Mouse (Mus musculus) cerebellum, adult 9-11 months (tissue): Measurements from ENCODE around the gene Runx2.
A peak's percentile ranks its signal among the peaks of the same experiment; 100 is the strongest.

Source experiments
- DNase-seq: peaks from one replicate; pipeline ENCODE4 v3.0.0; 2022

The Runx2 gene

DNA sequence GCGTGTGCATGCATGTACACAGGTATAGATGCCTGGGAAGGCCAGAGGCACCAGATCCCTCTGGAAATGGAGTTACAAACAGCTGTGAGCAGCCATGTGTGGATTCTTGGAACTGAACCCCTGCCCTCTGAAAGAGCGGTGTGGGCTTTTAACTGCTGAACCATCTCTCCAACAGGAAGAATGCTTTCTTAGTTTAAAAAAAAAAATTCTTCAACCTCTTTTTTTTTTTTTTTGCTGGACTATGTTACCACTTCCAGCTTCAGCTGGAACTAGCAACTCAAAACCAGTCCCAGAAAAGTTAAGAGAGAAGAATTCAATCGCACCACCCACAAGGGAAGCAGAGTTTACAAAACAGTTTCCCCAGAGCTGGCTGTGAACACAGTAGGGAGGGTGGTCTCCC, 295.2 kb downstream of the Runx2 start:
- DNase-seq = no peak

DNA sequence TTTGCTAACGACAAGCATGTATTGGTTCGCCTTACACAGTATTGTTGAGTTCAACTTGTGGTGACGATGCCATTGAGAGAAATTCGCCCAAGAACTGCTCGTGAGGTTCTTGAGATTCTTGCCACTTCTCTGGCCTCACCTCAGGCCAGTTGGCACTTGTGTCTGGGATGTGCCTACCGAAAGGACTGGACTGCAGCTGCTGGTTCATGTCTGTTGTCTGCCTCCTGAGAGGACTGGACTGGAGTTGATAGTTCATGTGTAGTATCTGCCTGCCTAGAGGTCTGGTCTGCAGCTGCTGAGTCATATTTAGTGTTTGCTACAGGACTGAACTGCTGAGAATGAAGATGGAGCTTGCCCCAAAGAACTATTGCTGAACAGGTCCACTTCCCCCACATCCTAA, 296.4 kb downstream of the Runx2 start:
- no peak for DNase-seq

DNA sequence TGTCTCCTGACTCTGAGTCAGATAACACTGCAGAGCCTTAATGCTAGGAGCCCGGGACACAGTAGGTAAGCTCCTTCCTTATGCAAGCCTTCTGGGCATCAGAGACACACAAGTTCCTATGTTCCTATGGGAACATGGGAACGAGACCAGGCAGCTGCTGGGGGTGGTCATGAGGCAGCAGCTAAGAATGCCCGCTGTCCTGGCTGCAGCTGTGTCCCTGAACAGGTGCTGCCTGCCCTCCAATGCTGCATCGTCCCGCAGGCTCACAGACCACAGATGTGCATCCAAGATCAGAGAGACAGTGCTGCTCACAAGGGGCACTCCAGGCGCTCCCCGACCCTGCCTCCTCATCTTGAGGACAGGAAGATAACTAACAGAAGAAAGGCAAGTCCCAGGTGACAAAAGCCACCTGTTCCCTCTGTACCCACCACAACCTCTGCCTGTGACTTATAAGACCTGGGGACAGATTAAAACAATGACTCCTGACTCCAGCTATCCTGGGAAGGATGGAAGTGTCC, 306.3 kb downstream of the Runx2 start:
- no peak for DNase-seq

DNA sequence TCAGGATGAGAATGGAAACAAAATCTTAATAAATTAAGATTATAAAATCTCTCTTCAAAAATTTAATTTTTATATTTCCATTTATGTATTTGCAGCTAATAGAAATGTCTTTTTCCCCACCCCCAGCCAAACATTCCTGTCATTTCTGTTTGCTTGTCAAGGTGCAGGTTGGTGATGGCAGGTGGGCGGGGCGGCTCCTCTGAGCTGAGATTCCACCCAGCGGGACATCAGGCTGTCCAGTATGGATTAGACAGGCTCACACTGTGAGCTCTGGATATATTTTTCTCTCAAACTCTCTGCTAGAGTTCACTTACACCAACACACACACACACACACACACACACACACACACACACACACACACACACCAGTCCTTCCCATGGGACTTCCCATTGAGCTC, 306.9 kb downstream of the Runx2 start:
- no peak for DNase-seq

DNA sequence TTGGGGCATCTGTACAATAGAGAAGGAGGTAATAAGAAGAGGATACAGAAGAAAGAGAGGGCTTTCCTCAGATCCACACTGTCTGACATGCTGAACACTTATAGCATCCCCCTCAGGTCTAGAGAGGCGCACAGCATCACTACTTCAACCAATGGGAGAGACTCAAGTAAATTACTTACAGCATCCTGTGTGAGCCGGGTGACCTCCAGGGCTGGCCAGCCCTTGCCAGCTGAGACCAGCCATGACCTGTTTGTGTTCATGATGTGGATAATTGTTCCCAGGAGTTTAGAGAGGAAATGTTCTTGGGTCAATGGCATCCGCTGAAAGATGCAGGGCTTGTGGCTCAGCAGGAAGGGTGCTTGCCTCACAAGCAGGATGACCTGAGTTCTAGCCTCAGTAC, 308.1 kb downstream of the Runx2 start:
- DNase-seq = no peak

DNA sequence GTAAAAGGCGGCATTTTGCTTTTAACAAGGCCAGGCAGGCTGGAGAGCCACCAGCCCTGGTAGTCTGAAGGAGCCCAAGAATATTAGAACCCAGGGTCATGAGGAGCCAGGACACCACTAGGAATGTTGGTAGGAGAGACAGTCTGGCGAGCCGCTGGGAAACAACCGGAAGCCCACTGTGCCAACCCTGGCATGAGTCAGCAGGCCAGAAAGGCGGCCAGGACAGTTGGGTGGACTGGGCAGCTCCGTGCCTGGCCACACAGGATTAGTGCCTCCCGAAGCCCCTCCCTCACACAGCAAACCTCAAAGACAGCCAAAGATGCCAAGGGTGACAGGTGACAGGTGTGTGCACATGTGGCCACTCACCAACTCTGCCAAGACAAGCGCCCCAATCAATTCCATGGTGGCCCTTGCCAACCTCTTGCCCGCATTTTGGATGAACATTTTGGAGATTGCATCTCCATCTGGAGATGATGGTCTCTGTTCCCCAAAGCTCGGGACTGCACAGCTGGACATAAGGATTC, 309.7 kb downstream of the Runx2 start:
- DNase-seq = no peak

DNA sequence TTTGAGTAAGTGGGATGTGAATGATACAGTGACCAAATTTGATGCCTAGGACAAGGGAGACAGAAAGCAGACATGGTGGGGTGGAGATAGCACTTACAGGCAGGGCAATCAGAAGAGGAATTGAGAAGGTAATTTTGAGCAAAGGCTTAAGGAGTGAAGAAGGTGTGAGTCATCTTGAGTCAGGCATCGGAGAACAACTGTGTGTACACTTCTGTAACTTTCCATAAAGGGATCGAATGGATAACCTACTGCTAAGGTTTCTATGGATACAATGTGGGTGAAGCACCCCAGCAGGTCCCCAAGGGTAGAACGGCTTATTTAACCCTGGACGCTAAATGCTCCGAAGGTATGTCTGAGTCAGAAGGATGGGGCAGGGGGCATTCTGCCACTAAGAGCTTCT, 312.4 kb downstream of the Runx2 start:
- no peak for DNase-seq

DNA sequence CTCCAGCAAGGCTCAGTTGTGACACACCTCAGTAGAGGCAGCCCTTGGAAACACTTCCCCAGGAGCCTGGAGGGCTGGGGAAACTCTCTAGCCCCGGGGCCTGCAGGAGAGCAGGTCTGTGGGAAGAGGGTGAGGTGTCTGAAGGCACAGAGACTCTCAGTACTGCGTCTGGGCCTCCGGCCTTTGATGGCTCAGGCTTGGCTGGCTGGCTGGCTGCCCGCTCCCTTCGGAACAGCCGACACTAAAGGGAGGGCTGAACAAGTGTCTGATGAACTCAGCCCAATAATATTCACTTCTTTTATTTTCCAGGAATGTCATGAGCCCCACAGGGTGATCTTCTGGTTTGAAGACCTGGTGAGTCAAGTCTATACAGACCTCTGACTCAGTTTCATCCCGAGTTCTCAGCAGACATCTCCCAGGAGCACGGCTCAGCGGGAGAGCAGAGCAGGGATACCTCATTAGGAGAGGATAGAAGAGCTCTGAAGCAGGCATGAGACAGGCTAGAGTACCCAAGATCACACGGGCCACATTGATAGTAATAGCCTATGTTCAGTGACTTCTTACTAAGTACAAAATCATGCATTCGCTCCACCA, 314.2 kb downstream of the Runx2 start:
- DNase-seq = no peak

DNA sequence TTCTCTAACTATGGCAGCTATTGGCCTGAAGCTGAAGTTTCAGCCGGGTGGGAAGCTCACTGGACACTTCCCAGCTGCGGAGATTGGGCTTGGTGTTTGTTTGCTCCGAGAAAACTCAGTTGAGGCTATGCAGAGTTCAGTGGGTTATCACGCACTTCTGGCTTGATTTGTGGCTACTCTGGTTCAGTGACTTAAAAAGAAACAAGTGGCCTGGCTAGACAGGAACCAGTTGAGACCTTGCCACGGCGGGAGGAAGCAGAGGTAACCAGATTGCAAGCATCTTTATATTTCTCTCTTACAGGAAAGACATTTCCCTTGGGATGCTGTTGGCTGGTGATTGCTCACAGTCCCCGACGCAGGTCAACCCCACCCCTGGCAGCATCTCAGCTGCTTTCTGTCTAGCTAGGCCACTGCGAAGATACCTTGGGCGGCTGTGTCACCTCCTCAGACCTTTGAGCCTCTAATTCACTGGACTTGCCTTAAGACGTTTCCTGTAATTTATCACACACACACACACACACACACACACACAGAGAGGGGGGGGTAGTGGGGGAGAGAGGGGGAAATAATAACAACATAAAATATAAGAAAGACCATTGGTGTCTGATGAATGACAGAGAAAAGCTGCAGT, 324.3 kb downstream of the Runx2 start:
- no peak for DNase-seq

DNA sequence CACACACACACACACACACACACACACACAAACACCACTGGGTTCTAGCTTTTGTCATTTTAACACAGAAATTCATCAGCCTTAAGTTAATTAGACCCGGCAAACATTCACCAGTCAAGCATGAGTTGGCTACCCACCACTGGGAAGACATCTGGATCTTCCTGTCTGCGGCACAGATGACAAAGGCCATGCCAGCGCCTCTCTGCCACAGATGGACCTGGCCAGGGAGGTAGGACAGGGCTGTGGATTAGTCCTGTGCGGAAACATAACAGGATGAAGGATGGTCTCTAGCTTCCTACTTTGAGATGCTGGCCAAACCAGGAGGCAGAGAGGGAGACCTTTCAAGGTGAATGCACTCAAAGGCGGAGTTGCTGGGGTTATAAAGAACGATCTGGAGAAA, 325.3 kb downstream of the Runx2 start:
- no peak for DNase-seq

DNA sequence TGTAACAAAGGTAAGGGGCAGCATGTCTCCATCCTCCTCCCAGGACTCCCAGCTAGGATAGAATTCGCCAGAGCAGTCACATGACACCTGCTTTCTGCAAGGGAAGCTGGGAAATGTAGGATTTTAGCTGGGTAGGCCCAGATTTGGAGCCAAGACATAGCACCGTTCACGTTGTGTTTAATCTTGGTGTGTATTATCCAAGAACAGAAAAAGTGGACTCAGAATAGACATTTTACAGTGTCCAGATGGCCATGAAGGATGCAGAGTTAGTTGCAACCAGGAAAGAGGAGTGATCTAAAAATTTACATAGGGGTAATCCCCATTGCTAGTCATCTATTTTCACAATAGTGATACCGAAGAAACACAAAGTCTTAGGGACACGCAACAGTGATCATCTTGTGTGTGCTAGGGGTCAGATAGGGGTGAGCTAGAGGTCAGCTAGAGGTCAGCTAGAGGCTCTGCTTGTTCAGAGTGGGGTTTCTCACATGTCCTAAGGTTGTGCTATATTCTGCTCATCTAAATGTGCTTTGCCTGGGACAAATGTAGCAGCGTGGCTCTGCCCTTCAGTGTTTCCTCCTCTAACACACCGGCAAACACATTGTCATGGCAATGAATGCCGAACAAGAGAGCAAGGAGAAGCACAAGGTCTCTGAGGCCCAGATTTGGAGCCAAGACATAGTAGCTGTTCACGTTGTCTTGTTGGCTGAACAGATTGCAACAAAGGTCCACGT, 326.9 kb downstream of the Runx2 start:
- DNase-seq = no peak

DNA sequence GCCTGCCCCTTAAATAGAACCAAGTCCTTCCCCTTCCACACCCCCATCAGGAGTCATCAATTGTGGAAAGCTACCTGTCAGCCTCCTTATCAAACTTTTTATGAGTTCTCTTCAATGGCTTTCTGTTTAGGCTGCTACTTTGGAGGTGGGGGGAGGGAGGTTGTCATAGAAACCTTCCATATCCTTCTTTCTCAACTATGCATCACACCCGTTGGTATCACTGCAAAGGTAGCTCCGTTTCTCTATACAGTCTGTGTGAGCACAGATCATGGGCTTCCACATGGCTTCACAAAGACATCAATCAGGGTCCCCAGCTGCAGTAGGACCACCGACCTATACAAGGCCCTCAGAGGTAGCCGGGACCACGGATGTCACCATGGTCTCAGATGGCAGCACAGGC, 329.3 kb downstream of the Runx2 start:
- DNase-seq = no peak

DNA sequence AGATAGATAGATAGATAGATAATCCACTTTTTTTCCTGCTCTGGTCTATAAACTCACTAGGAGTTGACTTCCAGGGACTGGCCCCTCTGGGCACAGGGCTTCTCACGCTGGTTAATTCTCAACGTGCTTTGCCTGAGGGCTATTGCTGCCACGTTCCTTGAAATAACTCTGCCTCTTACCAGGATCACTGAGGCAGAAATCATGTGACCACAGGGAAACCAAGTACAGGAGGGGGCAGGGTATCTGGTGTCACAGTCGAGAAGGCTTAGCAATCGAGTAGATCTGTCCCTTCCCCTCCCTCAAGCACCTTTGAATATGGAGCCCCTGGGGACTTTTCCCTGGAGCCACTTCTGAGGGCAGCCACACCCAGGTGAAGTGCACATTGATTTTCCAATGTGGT, 334.7 kb downstream of the Runx2 start:
- DNase-seq = no peak

DNA sequence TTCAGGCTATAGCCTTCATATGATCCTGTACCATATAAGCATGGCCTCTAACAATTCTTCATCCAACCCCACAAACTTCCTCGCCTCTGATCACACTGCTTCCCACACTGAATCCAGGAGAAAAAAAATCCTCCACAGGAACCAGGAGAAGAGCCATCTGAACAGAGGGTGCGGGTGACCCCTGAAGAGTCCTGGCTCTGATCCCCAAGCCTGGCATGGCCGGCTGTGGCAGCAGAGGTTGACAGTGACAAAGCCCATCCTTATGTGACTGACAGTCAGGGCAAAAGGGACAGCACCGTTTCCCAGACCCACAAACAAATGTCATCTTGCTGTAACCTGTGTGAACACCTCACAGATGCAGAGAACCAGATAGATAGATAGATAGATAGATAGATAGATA, 335.1 kb downstream of the Runx2 start:
- DNase-seq = no peak

DNA sequence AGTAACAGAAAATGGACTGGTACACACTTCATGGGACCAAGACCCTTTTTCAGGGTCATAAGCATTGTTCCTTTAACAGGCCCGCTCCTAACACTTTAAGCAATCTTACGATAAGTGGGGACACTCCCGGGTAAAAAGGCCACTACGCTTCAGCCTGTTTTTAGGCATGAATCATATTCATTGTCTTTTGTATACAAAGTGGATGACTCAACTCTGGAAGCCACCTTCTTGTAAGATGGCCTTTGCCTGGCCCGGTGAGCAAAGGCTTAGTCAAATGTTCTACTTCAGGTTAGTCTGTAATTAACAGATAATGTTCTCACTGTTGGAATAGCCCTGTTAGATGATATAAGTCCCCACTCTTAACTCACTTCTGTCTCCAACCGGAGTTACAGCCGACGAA, 338.7 kb downstream of the Runx2 start:
- DNase-seq = no peak

DNA sequence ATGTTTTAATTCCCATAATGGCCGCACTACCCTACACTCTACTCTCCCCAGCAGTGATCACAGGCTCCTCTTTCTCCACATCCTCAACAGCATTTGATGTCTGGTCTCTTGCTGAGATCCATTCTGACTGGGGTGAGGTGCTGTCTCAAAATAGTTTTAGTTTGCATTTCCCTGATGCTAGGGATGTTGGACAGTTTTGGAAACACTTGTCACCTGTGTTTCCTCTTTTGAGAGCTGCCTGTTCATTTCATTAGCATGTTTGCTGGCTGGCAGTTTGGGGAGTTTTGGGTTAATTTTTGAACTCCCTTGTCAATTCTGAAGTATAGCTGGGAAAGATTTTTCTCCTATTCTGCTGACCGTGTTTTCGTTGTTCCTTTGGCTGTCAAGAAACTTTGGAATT, 340.3 kb downstream of the Runx2 start:
- no peak for DNase-seq

DNA sequence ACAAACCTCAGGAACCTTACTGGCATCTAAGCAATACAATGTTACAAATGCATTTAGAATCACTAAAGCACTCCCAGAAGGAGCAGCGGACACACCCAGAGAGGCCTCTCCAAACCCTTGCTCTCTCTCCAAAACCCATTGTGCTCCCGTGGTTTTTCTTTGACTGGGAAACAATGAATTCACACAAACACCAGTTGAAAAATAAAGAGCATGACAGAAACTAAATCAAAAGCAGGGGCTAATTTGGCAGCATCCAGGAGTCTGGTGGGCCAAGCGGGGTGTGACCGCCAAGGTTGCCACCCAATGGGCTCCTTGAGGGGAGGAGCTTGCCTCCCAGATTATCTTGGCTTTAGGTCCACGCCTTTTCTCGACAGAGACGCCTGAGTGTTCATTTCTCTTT, 341.9 kb downstream of the Runx2 start:
- no peak for DNase-seq

DNA sequence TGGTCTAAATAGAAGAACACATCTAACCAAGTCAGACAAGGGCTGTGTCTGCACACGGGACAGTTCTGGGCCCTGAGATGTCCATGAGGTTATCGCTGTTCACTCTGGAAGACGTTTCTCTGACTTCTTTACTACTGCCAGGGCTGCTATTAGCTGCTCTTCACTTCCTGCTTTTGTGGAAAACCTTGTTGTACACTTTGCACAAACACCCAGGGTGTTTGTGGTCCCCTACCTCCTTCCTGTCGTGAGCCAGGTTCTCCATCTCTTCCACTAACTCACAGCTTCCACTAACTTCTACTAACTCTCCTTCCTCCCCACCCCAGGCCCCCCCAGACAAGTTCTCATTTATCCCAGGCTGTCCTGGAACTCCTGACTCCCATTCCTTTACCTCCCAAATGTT, 350.9 kb downstream of the Runx2 start:
- no peak for DNase-seq

DNA sequence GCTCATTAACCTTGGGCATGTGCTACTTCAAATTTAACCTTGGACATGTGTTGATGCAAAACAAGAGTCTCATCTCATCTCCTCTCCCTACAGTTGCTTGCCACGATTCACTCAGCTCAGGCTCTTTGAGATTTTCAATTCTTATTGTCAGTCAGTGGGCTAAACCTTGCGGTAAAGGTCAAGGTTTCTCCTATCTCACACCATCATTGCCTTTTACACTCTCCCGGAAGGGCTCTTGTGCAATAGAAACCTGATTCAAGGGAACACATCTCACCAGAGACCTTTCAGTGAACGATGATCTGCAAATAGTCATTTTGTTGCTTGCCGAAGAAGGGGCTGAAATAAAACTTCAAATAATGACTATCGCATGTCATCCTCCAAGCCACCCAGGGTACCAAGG, 354.4 kb downstream of the Runx2 start:
- no peak for DNase-seq

DNA sequence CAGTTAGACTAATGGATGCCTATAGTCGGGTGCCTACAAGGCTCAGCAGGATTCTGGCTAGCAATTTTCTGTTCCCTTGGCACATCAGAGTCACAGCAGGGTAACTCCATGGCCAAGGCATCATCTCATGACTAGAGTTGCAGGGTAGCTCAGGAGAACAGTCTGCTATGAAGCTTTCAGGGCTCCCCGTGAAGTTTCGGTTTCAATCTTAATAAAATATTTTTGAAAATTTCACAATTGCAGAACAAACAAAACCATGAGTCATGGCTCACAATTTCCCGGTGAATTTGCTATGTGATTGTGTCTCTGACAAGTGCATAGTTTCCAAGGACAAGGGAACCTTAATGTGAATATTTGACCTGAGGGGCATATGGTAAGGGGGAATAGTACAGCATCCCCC, 355.6 kb downstream of the Runx2 start:
- DNase-seq = no peak

DNA sequence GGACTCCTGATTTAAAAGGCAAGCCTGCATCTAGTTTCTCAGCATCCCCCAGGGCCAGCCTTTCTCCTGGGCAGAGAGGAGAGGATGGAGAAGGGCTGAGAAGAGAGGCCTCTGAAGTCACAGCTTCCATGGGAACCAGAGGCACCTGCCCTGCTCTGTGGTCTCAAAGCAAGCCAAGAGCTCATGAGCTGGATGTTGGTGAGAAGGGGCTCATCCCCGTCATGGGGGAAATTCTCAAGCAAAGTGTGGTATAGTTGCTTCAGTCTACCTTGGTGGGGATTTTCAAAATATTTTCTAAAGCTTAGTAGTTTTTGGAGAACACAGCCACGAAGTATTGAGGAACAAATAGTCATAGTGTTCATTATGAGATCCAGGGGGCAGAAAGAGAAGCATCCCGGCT, 357.9 kb downstream of the Runx2 start:
- no peak for DNase-seq

DNA sequence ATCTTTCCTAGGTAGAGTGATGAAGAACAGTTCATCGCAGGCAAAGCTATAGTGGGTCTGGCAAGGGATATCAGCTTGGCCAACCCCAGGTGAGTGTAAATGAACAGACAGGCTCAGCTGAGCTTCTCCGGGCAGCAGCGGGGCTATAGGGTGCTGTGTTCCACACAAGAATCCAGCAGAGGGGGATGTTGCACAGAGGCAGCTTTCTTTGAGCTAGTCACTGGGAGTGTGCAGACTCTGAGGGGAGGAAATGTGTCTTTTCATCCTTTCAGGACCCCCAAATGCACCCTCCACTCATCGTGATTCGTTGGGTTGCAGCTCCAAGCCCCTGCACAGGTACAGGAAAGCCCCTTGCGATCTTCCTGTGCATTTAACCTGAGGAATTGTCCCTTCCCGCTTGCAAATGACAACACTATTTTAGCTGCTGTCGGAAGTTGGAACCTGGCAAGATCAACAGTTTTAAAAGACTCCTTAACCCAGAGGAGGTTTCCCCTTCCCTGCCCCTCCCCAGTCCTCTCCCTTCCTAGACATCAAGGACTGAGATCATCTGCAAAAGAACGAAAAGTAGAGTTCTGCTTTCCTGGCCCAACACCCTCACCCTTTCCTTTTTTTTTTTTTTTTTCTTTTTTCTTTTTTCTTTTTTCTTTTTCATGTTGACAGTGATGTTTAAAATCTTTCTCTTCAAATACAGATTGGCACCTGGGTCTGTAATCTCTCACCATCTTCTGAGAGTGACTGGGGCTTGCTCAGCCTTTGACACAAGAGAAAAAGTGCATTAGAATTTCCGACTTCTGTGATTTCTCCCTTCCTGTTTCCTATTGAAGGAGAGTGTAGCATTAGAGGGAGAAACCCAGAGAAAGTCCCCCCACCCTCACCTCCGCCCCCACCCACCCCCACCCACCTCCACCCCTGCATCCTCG, 358.7 kb downstream of the Runx2 start:
- peak; percentile 11 for DNase-seq

DNA sequence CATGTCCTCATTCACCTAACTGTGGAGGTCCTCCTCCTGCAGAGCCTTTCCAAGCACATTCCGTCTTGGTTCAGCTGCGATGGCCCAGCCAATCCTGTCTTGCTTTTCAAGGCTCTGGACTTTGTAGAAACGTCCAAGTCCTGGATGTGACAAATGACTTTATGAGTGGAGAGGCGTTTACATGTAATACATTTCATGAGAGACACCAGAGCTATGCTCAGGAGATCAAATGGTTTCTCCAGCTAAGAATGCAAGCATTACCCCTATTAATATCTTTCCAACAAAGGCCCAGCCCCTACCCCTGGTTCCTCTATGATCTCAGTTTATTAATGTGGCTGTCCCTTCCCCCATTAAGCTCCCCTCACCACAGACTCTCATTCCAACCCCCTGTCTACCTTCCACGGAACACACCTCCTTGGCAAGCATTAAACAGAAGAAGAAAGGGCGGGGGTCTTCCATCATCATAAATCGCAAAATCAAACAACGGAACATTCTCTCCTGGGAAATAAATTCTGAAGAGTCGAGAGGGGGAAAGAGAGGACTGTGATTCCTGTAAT, 364.6 kb downstream of the Runx2 start:
- DNase-seq = no peak
